In genomic region chr15:68335837-68336236, GRCm38 (mm10) we compare ENCODE assay signal across 31 mouse cellular contexts.
"Had no signal": no experiment of that assay in that cellular context is flagged by ENCODE, and none has a peak within 500 bp of the region (broad histone marks: within the 10 kb centered on the region; RNA-seq: fewer than 3 reads in every experiment).

No protein-coding gene starts in this region.

- H3K36me3 ChIP-seq: hindbrain, embryonic 12.5 days; intestine, embryonic 15.5 days had no signal

- H3K9me3 ChIP-seq: heart, embryonic 10.5 days; heart, embryonic 12.5 days; heart, embryonic 13.5 days; heart, embryonic 15.5 days; hindbrain, embryonic 10.5 days; hindbrain, embryonic 12.5 days; hindbrain, embryonic 13.5 days; hindbrain, embryonic 15.5 days; intestine, embryonic 15.5 days; kidney, embryonic 15.5 days had no signal

- H3K4me1 ChIP-seq: heart, embryonic 10.5 days; heart, embryonic 12.5 days; heart, embryonic 13.5 days; heart, embryonic 15.5 days; hindbrain, embryonic 10.5 days; hindbrain, embryonic 12.5 days; hindbrain, embryonic 13.5 days; hindbrain, embryonic 15.5 days; kidney, embryonic 15.5 days had no signal

- H3K27me3 ChIP-seq: heart, embryonic 12.5 days; heart, embryonic 13.5 days; heart, embryonic 15.5 days; hindbrain, embryonic 12.5 days; hindbrain, embryonic 13.5 days; hindbrain, embryonic 15.5 days; intestine, embryonic 15.5 days; kidney, embryonic 15.5 days had no signal

- H3K27ac ChIP-seq: heart, embryonic 10.5 days; heart, embryonic 13.5 days; heart, embryonic 15.5 days; hindbrain, embryonic 10.5 days; hindbrain, embryonic 12.5 days; hindbrain, embryonic 13.5 days; hindbrain, embryonic 14.5 days; hindbrain, embryonic 15.5 days; hindbrain, postnatal 0 days; intestine, embryonic 15.5 days; kidney, embryonic 15.5 days; kidney, postnatal 0 days; layer of hippocampus, adult 2 months; left cerebral cortex, adult 2 months had no signal

- H3K9ac ChIP-seq: heart, embryonic 12.5 days; heart, embryonic 13.5 days; heart, embryonic 15.5 days; hindbrain, embryonic 12.5 days; hindbrain, embryonic 13.5 days; hindbrain, embryonic 14.5 days; hindbrain, embryonic 15.5 days; intestine, embryonic 15.5 days; kidney, embryonic 15.5 days had no signal

- H3K4me3 ChIP-seq: heart, embryonic 10.5 days; heart, embryonic 12.5 days; heart, embryonic 13.5 days; heart, embryonic 15.5 days; hindbrain, embryonic 10.5 days; hindbrain, embryonic 12.5 days; hindbrain, embryonic 13.5 days; hindbrain, embryonic 15.5 days; intestine, embryonic 15.5 days; kidney, embryonic 15.5 days; layer of hippocampus, adult 2 months; left cerebral cortex, adult 2 months had no signal

- DNase-seq: heart, postnatal 10 days; heart, postnatal 14 days; heart, postnatal 36 days; heart, postnatal 4 days; kidney, adult 11 months; kidney, adult 18-20 months; kidney, adult 2 months; kidney, adult 8-10 months; kidney, adult 9 months; kidney, postnatal 10 days; kidney, postnatal 14 days; kidney, postnatal 25 days; kidney, postnatal 36 days; kidney, postnatal 4 days; layer of hippocampus, adult 9-11 months; layer of hippocampus, postnatal 36 days had no signal
